Mouse (Mus musculus) lung, embryonic 16.5 days (tissue): ENCODE measurements around the gene Snx25. TPM values are rescaled to one million over a fixed set of nuclear protein-coding genes. Genes with fewer than 3 reads are reported as not detected.
"Not testable (repeated sequence)": the region's sequence is repeated elsewhere in the genome, so short reads cannot be mapped to it uniquely, and the experiment has no call there.

Experiments
- ATAC-seq: fragments of 200-750 bp; cut with Nextera tagmentation; 2 replicates; pipeline ENCODE4 v1.8.0; 2017; ENCODE audit warnings: low read depth, mild to moderate bottlenecking, moderate library complexity
- H3K27ac ChIP-seq: fragments of 300-500 bp; sonication (generic); 2 replicates; pipeline ENCODE4 v1.5.1; 2014; ENCODE audit warnings: mild to moderate bottlenecking, control low read depth, low read length
- H3K27me3 ChIP-seq: fragments of 300-500 bp; sonication (generic); 2 replicates; pipeline ENCODE4 v1.6.1; 2014; ENCODE audit warnings: low read depth, low read length, mixed read lengths; ENCODE audit not compliant: control insufficient read depth, insufficient read depth
- H3K36me3 ChIP-seq: fragments of 300-500 bp; sonication (generic); 2 replicates; pipeline ENCODE4 v1.6.1; 2014; ENCODE audit warnings: low read length; ENCODE audit not compliant: control insufficient read depth, insufficient read depth
- H3K4me1 ChIP-seq: fragments of 300-500 bp; sonication (generic); replicated peaks from 2 replicates; pipeline ENCODE4 v1.6.1; 2014; ENCODE audit warnings: low read length, mixed read lengths; ENCODE audit not compliant: control insufficient read depth, insufficient read depth
- H3K4me2 ChIP-seq: fragments of 300-500 bp; sonication (generic); 2 replicates; pipeline ENCODE4 v1.6.1; 2014; ENCODE audit warnings: low read depth, low read length, control low read depth
- H3K4me3 ChIP-seq: fragments of 300-500 bp; sonication (generic); 2 replicates; pipeline ENCODE4 v1.5.1; 2014; ENCODE audit warnings: mild to moderate bottlenecking, low read length, control low read depth
- H3K9ac ChIP-seq: fragments of 300-500 bp; sonication (generic); 2 replicates; pipeline ENCODE4 v1.6.1; 2014; ENCODE audit warnings: low read length, control low read depth
- H3K9me3 ChIP-seq: fragments of 300-500 bp; sonication (generic); 2 replicates; pipeline ENCODE4 v1.6.1; 2016; ENCODE audit warnings: low read length; ENCODE audit not compliant: control insufficient read depth
- WGBS: fragments of 180-500 bp; shearing (Covaris S2); extraction: QIAGEN DNeasy Blood & Tissue Kit; methylation state at CpG from one replicate; pipeline ENCODE4 v1.1.7; 2014; 5-methylcytosine and 5-hydroxymethylcytosine counted together
- polyA plus RNA-seq: library from polyadenylated mRNA; unstranded; fragments of >200 nt; fragmentation: Nextera tagmentation; extraction: Ambion mirVana; gene quantifications from 2 replicates; pipeline ENCODE4 v1.2.1, GENCODE M21; 2015

Gene Snx25
- polyA plus RNA-seq, 1 experiment from 2014 or later, result 9.4 TPM

GRCm38 (mm10) chr8:46140376-46141120 is 11.4 kb downstream of the Snx25 start:
- no peak overlapping the region for H3K4me3 ChIP-seq
- no peak overlapping the region for H3K4me2 ChIP-seq
- no peaks in the 10 kb centered on the region for H3K27me3 ChIP-seq
- WGBS, result 78% methylated on average over 9 of the region's 9 CpGs
- H3K36me3 ChIP-seq, result no peaks in the 10 kb centered on the region
- H3K4me1 ChIP-seq, result peaks cover 5% of the 10 kb centered on the region; the same call in 1 of the 2 replicates
- no peak for ATAC-seq
- no peak overlapping the region for H3K9ac ChIP-seq
- no peaks in the 10 kb centered on the region for H3K9me3 ChIP-seq
- H3K27ac ChIP-seq, result no peak overlapping the region

- Histone ChIP-seq H3K27me3 (no peaks in the 10 kb centered on the region), H3K36me3 (0 out of 2 replicates have a peak, but pooled peaks cover 2% of the 10 kb centered on the region), H3K4me2 (no peak overlapping the region), H3K9ac (no peak overlapping the region), H3K4me3 (no peak overlapping the region), H3K4me1 (no peaks in the 10 kb centered on the region; the same call in 1 of the 2 replicates), H3K9me3 (no peaks in the 10 kb centered on the region), H3K27ac (peak overlapping the region; percentile 59; the same call in 1 of the 2 replicates)
- 52% methylated on average over 10 of the region's 10 CpGs for WGBS
- peak; percentile 79 for ATAC-seq
Measured at GRCm38 (mm10) chr8:46137843-46138596, 13.9 kb downstream of the Snx25 start.

- H3K27ac ChIP-seq, result no peak overlapping the region
- H3K27me3 ChIP-seq, result no peaks in the 10 kb centered on the region
- H3K9ac ChIP-seq, result no peak overlapping the region
- H3K4me2 ChIP-seq, result no peak overlapping the region
- no peaks in the 10 kb centered on the region for H3K9me3 ChIP-seq
- no peak for ATAC-seq
- H3K4me3 ChIP-seq, result no peak overlapping the region
- H3K4me1 ChIP-seq, result no peaks in the 10 kb centered on the region; the same call in 1 of the 2 replicates
- 81% methylated on average over 1 of the region's 1 CpGs for WGBS
- 0 out of 2 replicates have a peak, but pooled peaks cover 2% of the 10 kb centered on the region for H3K36me3 ChIP-seq
Measured at GRCm38 (mm10) chr8:46137336-46137735, 14.6 kb downstream of the Snx25 start.

GRCm38 (mm10) chr8:46135546-46135945 is 16.4 kb downstream of the Snx25 start:
- not testable (repeated sequence) for H3K36me3 ChIP-seq, H3K4me1 ChIP-seq, ATAC-seq, H3K4me2 ChIP-seq, H3K4me3 ChIP-seq, H3K27ac ChIP-seq, H3K9ac ChIP-seq, H3K27me3 ChIP-seq, H3K9me3 ChIP-seq
- WGBS, result 82% methylated on average over 2 of the region's 2 CpGs

- no peak overlapping the region for H3K4me2 ChIP-seq
- H3K9me3 ChIP-seq, result no peaks in the 10 kb centered on the region
- H3K27me3 ChIP-seq, result no peaks in the 10 kb centered on the region
- no peak overlapping the region for H3K27ac ChIP-seq
- ATAC-seq, result no peak
- no peak overlapping the region for H3K9ac ChIP-seq
- 0 out of 2 replicates have a peak, but pooled peaks cover 2% of the 10 kb centered on the region for H3K36me3 ChIP-seq
- H3K4me1 ChIP-seq, result no peaks in the 10 kb centered on the region
- no peak overlapping the region for H3K4me3 ChIP-seq
- WGBS, result 65% methylated on average over 2 of the region's 2 CpGs
Measured at GRCm38 (mm10) chr8:46130426-46130825, 21.5 kb downstream of the Snx25 start.

GRCm38 (mm10) chr8:46122498-46122897 is 29.5 kb downstream of the Snx25 start:
- H3K27ac ChIP-seq, result no peak overlapping the region
- H3K9me3 ChIP-seq, result no peaks in the 10 kb centered on the region
- H3K36me3 ChIP-seq, result no peaks in the 10 kb centered on the region; the same call in none of the 2 replicates
- no peak for ATAC-seq
- 90% methylated on average over 2 of the region's 2 CpGs for WGBS
- H3K9ac ChIP-seq, result no peak overlapping the region
- no peaks in the 10 kb centered on the region for H3K4me1 ChIP-seq
- H3K4me2 ChIP-seq, result no peak overlapping the region
- H3K27me3 ChIP-seq, result no peaks in the 10 kb centered on the region
- H3K4me3 ChIP-seq, result no peak overlapping the region

- no peak for ATAC-seq
- Histone ChIP-seq H3K4me1 (no peaks in the 10 kb centered on the region), H3K4me2 (no peak overlapping the region), H3K27me3 (no peaks in the 10 kb centered on the region), H3K27ac (no peak overlapping the region), H3K9me3 (no peaks in the 10 kb centered on the region), H3K9ac (no peak overlapping the region), H3K36me3 (peaks cover 7% of the 10 kb centered on the region), H3K4me3 (no peak overlapping the region)
- 88% methylated on average over 3 of the region's 3 CpGs for WGBS
Measured at GRCm38 (mm10) chr8:46119176-46119575, 32.8 kb downstream of the Snx25 start.

GRCm38 (mm10) chr8:46117172-46117571 is 34.8 kb downstream of the Snx25 start:
- 72% methylated on average over 3 of the region's 3 CpGs for WGBS
- H3K36me3 ChIP-seq, result peaks cover 7% of the 10 kb centered on the region; the same call in 1 of the 2 replicates
- H3K9ac ChIP-seq, result no peak overlapping the region
- H3K4me2 ChIP-seq, result no peak overlapping the region
- H3K4me1 ChIP-seq, result no peaks in the 10 kb centered on the region
- no peak for ATAC-seq
- no peaks in the 10 kb centered on the region for H3K27me3 ChIP-seq
- no peak overlapping the region for H3K27ac ChIP-seq
- no peak overlapping the region for H3K4me3 ChIP-seq
- no peaks in the 10 kb centered on the region for H3K9me3 ChIP-seq

- not testable (repeated sequence) for H3K9me3 ChIP-seq, H3K4me2 ChIP-seq, H3K4me1 ChIP-seq, H3K36me3 ChIP-seq, H3K27ac ChIP-seq, H3K27me3 ChIP-seq, ATAC-seq, H3K4me3 ChIP-seq, H3K9ac ChIP-seq
Measured at GRCm38 (mm10) chr8:46113421-46114170, 38.4 kb downstream of the Snx25 start.
